Mouse (Mus musculus) liver, embryonic 16.5 days (tissue): Measurements from ENCODE around the gene Naxd. TPM values are rescaled to one million over a fixed set of nuclear protein-coding genes. Genes with fewer than 3 reads are reported as not detected.
A peak's percentile ranks its signal among the peaks of the same experiment; 100 is the strongest.
"Not testable (repeated sequence)": the region's sequence is repeated elsewhere in the genome, so short reads cannot be mapped to it uniquely, and the experiment has no call there.

Source experiments
- ATAC-seq: fragments of 200-750 bp; cut with Nextera tagmentation; 2 replicates; pipeline ENCODE4 v1.8.0; 2017; ENCODE audit warnings: low read depth, mild to moderate bottlenecking, moderate number of reproducible peaks, moderate library complexity
- H3K27ac ChIP-seq: fragments of 300-500 bp; sonication (generic); 2 replicates; pipeline ENCODE4 v1.5.1; 2014; ENCODE audit warnings: mild to moderate bottlenecking, low read length
- H3K27me3 ChIP-seq: fragments of 300-500 bp; sonication (generic); 2 replicates; pipeline ENCODE4 v1.6.1; 2014; ENCODE audit warnings: low read depth, low read length, mixed read lengths; ENCODE audit not compliant: control insufficient read depth, insufficient read depth
- H3K36me3 ChIP-seq: fragments of 300-500 bp; sonication (generic); 2 replicates; pipeline ENCODE4 v1.6.1; 2014; ENCODE audit warnings: mild to moderate bottlenecking; ENCODE audit not compliant: control insufficient read depth, insufficient read depth
- H3K4me1 ChIP-seq: fragments of 300-500 bp; sonication (generic); 2 replicates; pipeline ENCODE4 v1.6.1; 2014; ENCODE audit warnings: low read depth, low read length, mixed read lengths; ENCODE audit not compliant: control insufficient read depth
- H3K4me2 ChIP-seq: fragments of 300-500 bp; sonication (generic); 2 replicates; pipeline ENCODE4 v1.6.1; 2014; ENCODE audit warnings: low read depth, low read length, mixed read lengths
- H3K4me3 ChIP-seq: fragments of 300-500 bp; sonication (generic); 2 replicates; pipeline ENCODE4 v1.5.1; 2014; ENCODE audit warnings: low read depth, mild to moderate bottlenecking, low read length
- H3K9ac ChIP-seq: fragments of 300-500 bp; sonication (generic); 2 replicates; pipeline ENCODE4 v1.6.1; 2014; ENCODE audit warnings: low read depth, low read length
- H3K9me3 ChIP-seq: fragments of 300-500 bp; sonication (generic); replicated peaks from 2 replicates; pipeline ENCODE4 v1.6.1; 2016; ENCODE audit warnings: low read length; ENCODE audit not compliant: control insufficient read depth
- WGBS: fragments of 180-500 bp; shearing (Covaris S2); extraction: QIAGEN DNeasy Blood & Tissue Kit; methylation state at CpG from one replicate; pipeline ENCODE4 v1.1.7; 2014; ENCODE audit not compliant: insufficient replicate concordance; 5-methylcytosine and 5-hydroxymethylcytosine counted together
- polyA plus RNA-seq: library from polyadenylated mRNA; unstranded; fragments of >200 nt; fragmentation: Nextera tagmentation; extraction: Ambion mirVana; gene quantifications from 2 replicates; pipeline ENCODE4 v1.2.1, GENCODE M21; 2015

Naxd gene
- polyA plus RNA-seq, 1 experiment from 2014 or later, result 37.0 TPM

- ATAC-seq, result peak; percentile 73
- peaks cover 17% of the 10 kb centered on the region for H3K4me1 ChIP-seq
- H3K9me3 ChIP-seq, result no peaks in the 10 kb centered on the region
- H3K4me2 ChIP-seq, result peak within 1 kb of the TSS; percentile 56
- H3K27ac ChIP-seq, result 0 out of 2 replicates have a peak within 1 kb of the TSS, but pooled peaks have one; percentile 3
- peaks cover 60% of the 10 kb centered on the region for H3K27me3 ChIP-seq
- H3K4me3 ChIP-seq, result peak within 1 kb of the TSS; percentile 57
- no peaks in the 10 kb centered on the region for H3K36me3 ChIP-seq
- H3K9ac ChIP-seq, result peak within 1 kb of the TSS; percentile 27; the same call in 1 of the 2 replicates
- WGBS, result under 1% methylated on average over 69 of the region's 69 CpGs
Measured at GRCm38 (mm10) chr8:11477811-11478761, 19.2 kb upstream of the Naxd start, which contains the start of gene Rab20. TSS of gene Rab20 (minus strand) at chr8:11478710.

GRCm38 (mm10) chr8:11478807-11479527 lies 18.3 kb upstream of the Naxd start:
- Histone ChIP-seq H3K27ac (no peak overlapping the region), H3K4me2 (peak overlapping the region; percentile 56), H3K36me3 (no peaks in the 10 kb centered on the region), H3K4me1 (peaks cover 12% of the 10 kb centered on the region), H3K4me3 (peak overlapping the region; percentile 57), H3K9me3 (no peaks in the 10 kb centered on the region), H3K9ac (0 out of 2 replicates have a peak overlapping the region, but pooled peaks have one; percentile 16), H3K27me3 (peaks cover 60% of the 10 kb centered on the region)
- 4% methylated on average over 23 of the region's 23 CpGs for WGBS
- no peak for ATAC-seq

GRCm38 (mm10) chr8:11479591-11479990 lies 17.7 kb upstream of the Naxd start:
- peaks cover 55% of the 10 kb centered on the region for H3K27me3 ChIP-seq
- peaks cover 8% of the 10 kb centered on the region for H3K4me1 ChIP-seq
- no peak overlapping the region for H3K27ac ChIP-seq
- H3K4me2 ChIP-seq, result no peak overlapping the region
- H3K9ac ChIP-seq, result no peak overlapping the region
- H3K4me3 ChIP-seq, result no peak overlapping the region
- no peak for ATAC-seq
- no peaks in the 10 kb centered on the region for H3K9me3 ChIP-seq
- WGBS, result 16% methylated on average over 14 of the region's 14 CpGs
- H3K36me3 ChIP-seq, result no peaks in the 10 kb centered on the region

- no peak overlapping the region for H3K9ac ChIP-seq
Measured at GRCm38 (mm10) chr8:11481876-11482275, 15.4 kb upstream of the Naxd start.

GRCm38 (mm10) chr8:11482537-11482936 lies 14.8 kb upstream of the Naxd start:
- H3K4me3 ChIP-seq, result no peak overlapping the region
- no peak overlapping the region for H3K9ac ChIP-seq
- H3K4me2 ChIP-seq, result no peak overlapping the region
- ATAC-seq, result no peak
- H3K9me3 ChIP-seq, result no peaks in the 10 kb centered on the region
- H3K36me3 ChIP-seq, result no peaks in the 10 kb centered on the region
- H3K27ac ChIP-seq, result no peak overlapping the region
- 38% methylated on average over 3 of the region's 3 CpGs for WGBS
- H3K4me1 ChIP-seq, result peaks cover 2% of the 10 kb centered on the region; the same call in 1 of the 2 replicates
- H3K27me3 ChIP-seq, result peaks cover 28% of the 10 kb centered on the region

More at GRCm38 (mm10) chr8:11481876-11482275, 15.4 kb upstream of the Naxd start:
- Histone ChIP-seq H3K4me1 (peaks cover 2% of the 10 kb centered on the region; the same call in 1 of the 2 replicates), H3K27me3 (peaks cover 35% of the 10 kb centered on the region), H3K27ac (no peak overlapping the region), H3K4me2 (no peak overlapping the region), H3K9me3 (no peaks in the 10 kb centered on the region), H3K4me3 (no peak overlapping the region), H3K36me3 (no peaks in the 10 kb centered on the region)
- 42% methylated on average over 3 of the region's 3 CpGs for WGBS
- ATAC-seq, result no peak

GRCm38 (mm10) chr8:11486142-11486541 lies 11.2 kb upstream of the Naxd start:
- H3K27me3 ChIP-seq, result no peaks in the 10 kb centered on the region
- H3K4me1 ChIP-seq, result peaks cover 2% of the 10 kb centered on the region; the same call in 1 of the 2 replicates
- no peaks in the 10 kb centered on the region for H3K36me3 ChIP-seq
- no peak overlapping the region for H3K27ac ChIP-seq
- no peaks in the 10 kb centered on the region for H3K9me3 ChIP-seq
- peak; percentile 19; the same call in 1 of the 2 replicates for ATAC-seq
- no peak overlapping the region for H3K4me3 ChIP-seq
- no peak overlapping the region for H3K9ac ChIP-seq
- WGBS, result 13% methylated on average over 7 of the region's 7 CpGs
- no peak overlapping the region for H3K4me2 ChIP-seq

GRCm38 (mm10) chr8:11487229-11487628 lies 10.1 kb upstream of the Naxd start:
- Histone ChIP-seq H3K27ac (no peak overlapping the region), H3K9ac (no peak overlapping the region), H3K36me3 (no peaks in the 10 kb centered on the region), H3K4me2 (no peak overlapping the region), H3K9me3 (no peaks in the 10 kb centered on the region), H3K27me3 (no peaks in the 10 kb centered on the region; the same call in 1 of the 2 replicates), H3K4me1 (no peaks in the 10 kb centered on the region), H3K4me3 (no peak overlapping the region)
- no peak for ATAC-seq
- WGBS, result 42% methylated on average over 4 of the region's 4 CpGs

- H3K4me3 ChIP-seq, H3K4me1 ChIP-seq, H3K27me3 ChIP-seq, H3K36me3 ChIP-seq, H3K27ac ChIP-seq, H3K9me3 ChIP-seq, ATAC-seq, H3K9ac ChIP-seq, H3K4me2 ChIP-seq: not testable (repeated sequence)
- WGBS, result 58% methylated on average over 2 of the region's 2 CpGs
Measured at GRCm38 (mm10) chr8:11492340-11492739, 5.0 kb upstream of the Naxd start.
